Mouse (Mus musculus): ENCODE measurements around the gene Ccdc102a. TPM values are rescaled to one million over a fixed set of nuclear protein-coding genes. Genes with fewer than 3 reads are reported as not detected.

The Ccdc102a gene
- polyA plus RNA-seq, 1 experiment: 28.1 TPM

DNA sequence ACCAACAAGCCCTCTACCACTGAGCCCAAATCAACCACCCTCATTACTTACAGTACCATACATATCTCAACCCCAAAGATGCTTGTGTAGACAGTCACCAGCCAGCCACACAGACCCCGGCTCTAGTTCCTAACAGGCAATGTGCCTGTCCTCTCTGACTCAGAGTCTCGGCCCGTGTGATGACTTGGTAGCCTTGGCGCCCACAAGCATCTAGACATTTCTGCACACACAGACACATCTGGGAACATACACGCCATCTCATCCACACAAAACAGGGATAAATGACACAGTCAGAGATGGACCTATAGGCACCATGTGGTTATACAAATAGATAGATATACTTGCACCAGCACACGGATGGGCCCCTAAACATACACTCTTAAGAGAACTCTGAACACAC, 3.6 kb downstream of the Ccdc102a start:
- Histone ChIP-seq H3ac (ENCODE audit: control insufficient read depth, insufficient read length, low read depth) (no peak overlapping the region), H3K27me3 (ENCODE audit: control insufficient read depth, insufficient read depth, insufficient read length) (no peaks in the 10 kb centered on the region), H3K4me3 (ENCODE audit: insufficient read depth, poor library complexity, severe bottlenecking) (no peak overlapping the region), H3K79me3 (ENCODE audit: low read depth) (peaks cover 16% of the 10 kb centered on the region), H3K79me2 (ENCODE audit: control insufficient read depth, insufficient read depth) (peaks cover 37% of the 10 kb centered on the region), H3K36me3 (ENCODE audit: control insufficient read depth, insufficient read depth) (peaks cover 26% of the 10 kb centered on the region)
- TF ChIP-seq CTCF (IDR thresholded peaks at IDR 0.05; ENCODE audit: control insufficient read depth, insufficient read depth, insufficient read length): no peak
- no peak for TF ChIP-seq MYOG (IDR thresholded peaks at IDR 0.05; ENCODE audit: control insufficient read depth, extremely low read depth, insufficient read length)
- no peak for TF ChIP-seq FOSL1 (IDR thresholded peaks at IDR 0.05; ENCODE audit: insufficient read depth, low read length, poor library complexity, severe bottlenecking)
- TF ChIP-seq CEBPB (IDR thresholded peaks at IDR 0.05; ENCODE audit: low read depth): no peak
- no peak for TF ChIP-seq USF1 (IDR thresholded peaks at IDR 0.05; ENCODE audit: low read depth)
- TF ChIP-seq MYOD1 (IDR thresholded peaks at IDR 0.05; ENCODE audit: control insufficient read depth, insufficient read length, low read depth): no peak
- no peak for TF ChIP-seq MAX (IDR thresholded peaks at IDR 0.05)

DNA sequence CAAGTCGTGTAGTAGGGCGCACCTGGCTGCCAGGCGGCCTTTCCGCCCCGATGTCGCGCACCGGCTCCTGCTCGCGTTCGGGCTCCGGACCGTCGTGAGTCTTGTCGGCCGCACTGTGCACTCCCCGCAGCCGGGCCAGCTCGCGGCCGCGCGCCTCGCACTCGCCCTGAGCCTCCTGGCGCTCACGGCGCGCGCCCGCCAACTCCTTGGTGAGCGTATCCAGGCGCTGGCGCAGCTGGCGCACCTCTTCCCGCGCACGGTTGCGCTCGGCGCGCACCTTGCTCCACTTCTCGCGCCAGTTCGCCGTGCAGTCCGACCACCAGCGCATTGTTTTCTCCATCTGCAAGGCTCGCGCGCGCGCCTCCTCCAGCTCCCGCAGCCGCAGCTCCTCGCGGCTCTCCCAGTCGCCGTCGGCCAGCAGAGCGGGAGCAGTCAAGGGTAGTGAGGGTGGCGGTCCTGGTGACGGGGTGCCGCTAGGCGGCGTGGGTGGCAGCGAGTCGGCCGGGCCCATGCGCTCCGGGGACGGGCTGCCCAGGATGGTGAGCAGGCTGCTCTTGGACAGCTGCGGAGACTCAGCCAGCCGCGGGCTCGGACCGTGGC, 4.7 kb downstream of the Ccdc102a start:
- TF ChIP-seq MYOD1 (IDR thresholded peaks at IDR 0.05; ENCODE audit: control insufficient read depth, insufficient read length, low read depth) (no peak), CTCF (IDR thresholded peaks at IDR 0.05; ENCODE audit: control insufficient read depth, insufficient read depth, insufficient read length) (no peak), FOSL1 (IDR thresholded peaks at IDR 0.05; ENCODE audit: insufficient read depth, low read length, poor library complexity, severe bottlenecking) (no peak)
- H3K36me3 ChIP-seq (ENCODE audit: control insufficient read depth, insufficient read depth): peaks cover 32% of the 10 kb centered on the region
- H3K79me3 ChIP-seq (ENCODE audit: low read depth): peaks cover 16% of the 10 kb centered on the region
- H3K4me3 ChIP-seq (ENCODE audit: insufficient read depth, poor library complexity, severe bottlenecking): no peak overlapping the region
- peaks cover 37% of the 10 kb centered on the region for H3K79me2 ChIP-seq (ENCODE audit: control insufficient read depth, insufficient read depth)
- H3ac ChIP-seq (ENCODE audit: control insufficient read depth, insufficient read length, low read depth): no peak overlapping the region
- H3K27me3 ChIP-seq (ENCODE audit: control insufficient read depth, insufficient read depth, insufficient read length): no peaks in the 10 kb centered on the region

DNA sequence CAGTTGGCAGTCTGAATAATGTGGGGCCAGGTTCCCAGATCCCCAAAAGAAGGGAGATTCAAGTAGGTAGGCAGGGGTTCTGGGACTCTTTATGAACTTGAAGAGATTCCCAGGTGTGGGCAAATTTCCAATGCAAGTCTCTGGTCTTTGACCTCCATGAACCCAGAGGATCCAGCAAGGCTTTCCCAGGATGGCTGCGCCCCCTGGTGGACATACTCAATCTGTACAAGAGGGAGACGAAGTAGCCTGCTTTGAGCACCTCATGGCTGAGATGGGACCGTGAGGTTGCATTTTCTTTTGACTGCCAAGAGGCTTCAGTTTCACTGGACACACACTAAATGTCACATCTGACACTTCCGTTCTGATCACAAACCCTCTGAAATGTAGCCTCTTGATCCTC, 9.1 kb downstream of the Ccdc102a start:
- peaks cover 38% of the 10 kb centered on the region for H3K36me3 ChIP-seq (ENCODE audit: control insufficient read depth, insufficient read depth)
- no peak overlapping the region for H3K4me3 ChIP-seq (ENCODE audit: insufficient read depth, poor library complexity, severe bottlenecking)
- H3K79me3 ChIP-seq (ENCODE audit: low read depth): peaks cover 6% of the 10 kb centered on the region
- H3K79me2 ChIP-seq (ENCODE audit: control insufficient read depth, insufficient read depth): peaks cover 6% of the 10 kb centered on the region
- H3ac ChIP-seq (ENCODE audit: control insufficient read depth, insufficient read length, low read depth): no peak overlapping the region
- TF ChIP-seq CTCF (IDR thresholded peaks at IDR 0.05; ENCODE audit: control insufficient read depth, insufficient read depth, insufficient read length) (peak; percentile 61), MAX (IDR thresholded peaks at IDR 0.05) (no peak), MYOD1 (IDR thresholded peaks at IDR 0.05; ENCODE audit: control insufficient read depth, insufficient read length, low read depth) (no peak)
- H3K27me3 ChIP-seq (ENCODE audit: control insufficient read depth, insufficient read depth, insufficient read length): no peaks in the 10 kb centered on the region

DNA sequence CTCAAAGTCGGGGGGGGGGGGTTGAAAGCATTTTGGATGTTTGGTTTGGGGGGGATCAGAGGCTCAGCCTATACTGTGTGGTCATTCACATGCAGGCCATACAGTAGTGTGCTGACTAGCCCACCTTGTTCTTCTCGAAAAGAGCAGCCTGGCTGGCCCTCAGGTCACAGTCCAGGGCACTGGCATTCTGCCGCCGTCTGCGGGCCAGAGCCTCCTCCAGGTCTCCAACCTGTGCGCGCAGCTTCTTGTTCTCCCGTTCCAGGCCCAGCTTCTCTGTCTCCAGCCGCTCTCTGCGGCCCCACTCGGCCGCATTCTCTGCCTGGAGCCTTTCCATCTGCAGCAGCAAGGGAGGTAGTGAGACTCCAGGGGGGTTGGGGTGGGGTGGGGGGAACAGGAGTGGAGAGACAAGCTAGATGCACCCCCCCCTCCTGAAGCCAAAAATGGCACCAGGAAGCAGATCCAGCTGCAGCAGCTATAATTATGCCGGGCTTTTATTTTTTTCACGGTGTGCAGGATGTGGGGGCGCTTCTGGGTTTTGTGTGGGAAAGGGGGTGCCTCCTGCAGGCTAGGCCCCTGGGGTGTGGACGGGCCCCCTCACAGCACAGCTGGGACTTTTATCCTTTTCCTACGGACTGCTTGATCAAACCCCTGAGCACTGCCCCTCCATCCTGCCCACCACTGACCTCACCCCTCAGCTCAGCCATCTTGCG, 10.2 kb downstream of the Ccdc102a start:
- H3K27me3 ChIP-seq (ENCODE audit: control insufficient read depth, insufficient read depth, insufficient read length): no peaks in the 10 kb centered on the region
- peaks cover 32% of the 10 kb centered on the region for H3K36me3 ChIP-seq (ENCODE audit: control insufficient read depth, insufficient read depth)

DNA sequence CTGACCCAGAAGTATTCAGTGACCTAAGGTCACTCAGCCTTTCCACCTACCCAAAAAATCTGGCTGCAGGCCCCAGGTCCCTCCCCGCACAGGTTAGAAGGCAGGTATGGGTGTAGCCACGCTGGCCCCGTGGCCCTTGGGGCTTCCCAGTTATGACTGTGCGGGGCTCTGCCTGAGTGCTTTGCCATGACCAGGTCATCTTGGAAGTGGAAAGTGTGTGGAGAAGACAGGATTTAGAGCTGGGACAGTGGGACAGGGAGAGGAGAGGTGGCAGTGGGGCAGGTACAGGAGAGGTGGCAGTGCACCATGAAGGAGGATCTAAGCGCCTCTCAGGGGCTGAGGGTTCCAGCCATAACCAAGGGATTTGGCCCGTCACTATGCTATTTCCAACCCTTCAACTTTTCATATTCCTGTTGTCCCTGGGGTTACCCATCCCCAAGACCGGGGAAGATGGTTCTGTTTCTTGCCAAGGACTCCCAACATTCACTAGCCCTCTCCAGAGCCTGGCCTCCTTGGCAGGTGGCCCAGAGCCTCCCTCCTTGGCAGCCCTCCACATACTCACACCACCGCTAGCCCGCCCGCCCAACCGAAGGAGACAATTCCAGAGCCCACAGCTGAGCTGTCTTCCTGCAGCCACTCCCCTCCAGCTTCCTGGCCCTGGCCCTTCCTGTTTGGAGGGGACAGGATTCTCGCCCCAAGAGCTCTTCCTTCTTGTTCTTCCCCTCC, 13.3 kb downstream of the Ccdc102a start:
- H3K79me2 ChIP-seq (ENCODE audit: control insufficient read depth, insufficient read depth): no peaks in the 10 kb centered on the region
- TF ChIP-seq CEBPB (IDR thresholded peaks at IDR 0.05; ENCODE audit: low read depth) (no peak), MYOD1 (IDR thresholded peaks at IDR 0.05; ENCODE audit: control insufficient read depth, insufficient read length, low read depth) (no peak), USF1 (IDR thresholded peaks at IDR 0.05; ENCODE audit: low read depth) (no peak), MYOG (IDR thresholded peaks at IDR 0.05; ENCODE audit: control insufficient read depth, extremely low read depth, insufficient read length) (no peak), CTCF (IDR thresholded peaks at IDR 0.05; ENCODE audit: control insufficient read depth, insufficient read depth, insufficient read length) (no peak), FOSL1 (IDR thresholded peaks at IDR 0.05; ENCODE audit: insufficient read depth, low read length, poor library complexity, severe bottlenecking) (no peak), MAX (IDR thresholded peaks at IDR 0.05) (no peak)
- H3K4me3 ChIP-seq (ENCODE audit: insufficient read depth, poor library complexity, severe bottlenecking): no peak overlapping the region
- H3K27me3 ChIP-seq (ENCODE audit: control insufficient read depth, insufficient read depth, insufficient read length): no peaks in the 10 kb centered on the region
- H3ac ChIP-seq (ENCODE audit: control insufficient read depth, insufficient read length, low read depth): no peak overlapping the region
- peaks cover 17% of the 10 kb centered on the region for H3K36me3 ChIP-seq (ENCODE audit: control insufficient read depth, insufficient read depth)
- H3K79me3 ChIP-seq (ENCODE audit: low read depth): no peaks in the 10 kb centered on the region

More for the DNA sequence above, 10.2 kb downstream of the Ccdc102a start:
- Histone ChIP-seq H3K79me2 (ENCODE audit: control insufficient read depth, insufficient read depth) (no peaks in the 10 kb centered on the region), H3ac (ENCODE audit: control insufficient read depth, insufficient read length, low read depth) (no peak overlapping the region), H3K79me3 (ENCODE audit: low read depth) (peaks cover 3% of the 10 kb centered on the region), H3K4me3 (ENCODE audit: insufficient read depth, poor library complexity, severe bottlenecking) (no peak overlapping the region)
- TF ChIP-seq MAX (IDR thresholded peaks at IDR 0.05): no peak
- no peak for TF ChIP-seq CEBPB (IDR thresholded peaks at IDR 0.05; ENCODE audit: low read depth)
- TF ChIP-seq USF1 (IDR thresholded peaks at IDR 0.05; ENCODE audit: low read depth): no peak
- TF ChIP-seq CTCF (IDR thresholded peaks at IDR 0.05; ENCODE audit: control insufficient read depth, insufficient read depth, insufficient read length): no peak
- no peak for TF ChIP-seq FOSL1 (IDR thresholded peaks at IDR 0.05; ENCODE audit: insufficient read depth, low read length, poor library complexity, severe bottlenecking)
- TF ChIP-seq MYOG (IDR thresholded peaks at IDR 0.05; ENCODE audit: control insufficient read depth, extremely low read depth, insufficient read length): no peak
- no peak for TF ChIP-seq MYOD1 (IDR thresholded peaks at IDR 0.05; ENCODE audit: control insufficient read depth, insufficient read length, low read depth)

All from C2C12 (cell line).